ENCODE assay signal across 12 mouse cellular contexts in the genomic region with DNA sequence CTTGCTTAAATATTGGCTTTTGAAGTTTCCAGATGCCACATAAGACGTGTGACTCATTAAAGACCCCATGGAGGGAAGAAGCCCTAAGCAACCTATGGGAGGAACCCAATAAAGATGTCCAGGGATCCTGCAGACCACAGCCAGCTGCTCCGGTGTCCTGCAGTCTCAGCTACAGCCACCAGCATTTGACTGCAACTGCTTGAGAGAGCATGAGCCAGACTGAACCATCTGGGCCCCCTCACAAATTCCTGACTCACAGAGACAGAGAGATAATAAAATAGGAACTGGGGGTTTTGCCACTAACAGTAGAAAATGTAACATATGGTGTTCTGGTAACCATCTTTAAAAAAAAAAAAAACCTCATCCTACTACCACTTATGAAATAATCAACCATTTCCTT.
DNase-seq lines count a peak whose midpoint lies in the region; ATAC-seq lines count a peak whose summit lies in the region.
"Had no signal": no experiment of that assay in that cellular context is flagged by ENCODE, and none has a peak within 500 bp of the region (broad histone marks: within the 10 kb centered on the region; RNA-seq: fewer than 3 reads in every experiment).

No protein-coding gene starts in this region.

- no peak overlapping the region for H3K4me2 ChIP-seq in kidney, embryonic 15.5 days
- H3K4me2 ChIP-seq: lung, embryonic 15.5 days had no signal

- H3K36me3 ChIP-seq in kidney, embryonic 15.5 days, result no peaks in the 10 kb centered on the region
- H3K36me3 ChIP-seq: lung, embryonic 15.5 days had no signal

- no peaks in the 10 kb centered on the region for H3K4me1 ChIP-seq in kidney, embryonic 15.5 days
- H3K4me1 ChIP-seq: lung, embryonic 15.5 days had no signal

- no peak overlapping the region for H3K9ac ChIP-seq in kidney, embryonic 15.5 days
- H3K9ac ChIP-seq: lung, embryonic 15.5 days had no signal

- peak; percentile 84 for ATAC-seq in kidney, embryonic 15.5 days (replicated peaks; ENCODE audit: low FRiP score)
- ATAC-seq: intestine, embryonic 16.5 days had no signal

- no peak overlapping the region for H3K4me3 ChIP-seq in kidney, embryonic 15.5 days (replicated peaks)
- H3K4me3 ChIP-seq: lung, embryonic 15.5 days had no signal

- no peaks in the 10 kb centered on the region for H3K27me3 ChIP-seq in kidney, embryonic 15.5 days
- H3K27me3 ChIP-seq: lung, embryonic 15.5 days had no signal

- no peaks in the 10 kb centered on the region for H3K9me3 ChIP-seq in kidney, embryonic 15.5 days (replicated peaks)
- H3K9me3 ChIP-seq: lung, embryonic 15.5 days had no signal

- WGBS in kidney, embryonic 15.5 days, result 42% methylated on average over 2 of the region's 2 CpGs

- intact Hi-C loops in left cerebral cortex, postnatal 4 days (cut with DNase I), result no loop called here

- peak; percentile 49 to 62 for DNase-seq in cerebellum, postnatal 10 days
- no peak for DNase-seq in cerebellum, adult 8-10 months
- DNase-seq in kidney, adult 11 months, result no peak
- peak; percentile 70 for DNase-seq in layer of hippocampus, adult 9-11 months
- peak; percentile 51 for DNase-seq in left cerebral cortex, postnatal 4 days
- no peak for DNase-seq in adrenal gland, adult 8-10 months
- no peak for DNase-seq in heart, postnatal 4 days
- DNase-seq: liver; thymus, postnatal 25 days had no signal

- H3K27ac ChIP-seq in kidney, embryonic 15.5 days, result no peak overlapping the region
- H3K27ac ChIP-seq: lung, embryonic 15.5 days had no signal

Comparison
In these comparisons a context has a peak if more than half of its experiments do, and no peak if none do; other contexts are left out.
1. DNase-seq: peak in cerebellum, postnatal 10 days (2 of 2), layer of hippocampus, adult 9-11 months (single experiment) and left cerebral cortex, postnatal 4 days (single experiment); none in cerebellum, adult 8-10 months (single experiment), kidney, adult 11 months (single experiment), adrenal gland, adult 8-10 months (single experiment) and heart, postnatal 4 days (single experiment).